Mouse (Mus musculus): ENCODE results near the gene Adgrv1. TPM values are rescaled to one million over a fixed set of nuclear protein-coding genes. Genes with fewer than 3 reads are reported as not detected.

Adgrv1 gene
- polyA plus RNA-seq, 1 experiment from 2014 or later = 54.5 TPM

- no peaks in the 10 kb centered on the region for H3K4me1 ChIP-seq (replicated peaks; ENCODE audit: control insufficient read depth, insufficient read depth, low read length)
- ATAC-seq (ENCODE audit: low FRiP score) (no peak), DNase-seq (ENCODE audit: low spot score) (no peak)
- H3K9me3 ChIP-seq (ENCODE audit: control insufficient read depth, low read length) = no peaks in the 10 kb centered on the region
- H3K27me3 ChIP-seq (ENCODE audit: control insufficient read depth, insufficient read depth, low read length) = no peaks in the 10 kb centered on the region
- WGBS = 84% methylated on average over 5 of the region's 5 CpGs
- H3K4me2 ChIP-seq (replicated peaks; ENCODE audit: low read depth, low read length) = no peak overlapping the region
- H3K9ac ChIP-seq (ENCODE audit: low read depth, low read length) = no peak overlapping the region
- H3K27ac ChIP-seq (ENCODE audit: low read depth, low read length) = no peak overlapping the region
- no peaks in the 10 kb centered on the region for H3K36me3 ChIP-seq (ENCODE audit: control insufficient read depth, insufficient read depth, low read length)
- H3K4me3 ChIP-seq (ENCODE audit: low read depth, low read length) = no peak overlapping the region
Measured at GRCm38 (mm10) chr13:81354587-81354986, 278.4 kb downstream of the Adgrv1 start.

GRCm38 (mm10) chr13:81352296-81352695 lies 280.7 kb downstream of the Adgrv1 start:
- H3K4me3 ChIP-seq (ENCODE audit: low read depth, low read length) = no peak overlapping the region
- H3K27ac ChIP-seq (ENCODE audit: low read depth, low read length) = no peak overlapping the region
- 0 out of 2 replicates have a peak, but pooled peaks cover 3% of the 10 kb centered on the region for H3K36me3 ChIP-seq (ENCODE audit: control insufficient read depth, insufficient read depth, low read length)
- no peaks in the 10 kb centered on the region for H3K9me3 ChIP-seq (ENCODE audit: control insufficient read depth, low read length)
- no peaks in the 10 kb centered on the region for H3K4me1 ChIP-seq (replicated peaks; ENCODE audit: control insufficient read depth, insufficient read depth, low read length)
- H3K9ac ChIP-seq (ENCODE audit: low read depth, low read length) = no peak overlapping the region
- H3K4me2 ChIP-seq (replicated peaks; ENCODE audit: low read depth, low read length) = no peak overlapping the region
- ATAC-seq (ENCODE audit: low FRiP score) = no peak
- DNase-seq (ENCODE audit: low spot score) = no peak
- H3K27me3 ChIP-seq (ENCODE audit: control insufficient read depth, insufficient read depth, low read length) = no peaks in the 10 kb centered on the region
- 86% methylated on average over 11 of the region's 11 CpGs for WGBS

- H3K36me3 ChIP-seq (ENCODE audit: control insufficient read depth, insufficient read depth, low read length) = 0 out of 2 replicates have a peak, but pooled peaks cover 3% of the 10 kb centered on the region
- ATAC-seq (ENCODE audit: low FRiP score) (0 out of 2 replicates have a peak, but pooled peaks have one; percentile 38), DNase-seq (ENCODE audit: low spot score) (peak; percentile 14)
- no peak overlapping the region for H3K9ac ChIP-seq (ENCODE audit: low read depth, low read length)
- WGBS = 60% methylated on average over 14 of the region's 14 CpGs
- H3K4me1 ChIP-seq (replicated peaks; ENCODE audit: control insufficient read depth, insufficient read depth, low read length) = no peaks in the 10 kb centered on the region
- no peaks in the 10 kb centered on the region for H3K9me3 ChIP-seq (ENCODE audit: control insufficient read depth, low read length)
- no peak overlapping the region for H3K27ac ChIP-seq (ENCODE audit: low read depth, low read length)
- no peak overlapping the region for H3K4me3 ChIP-seq (ENCODE audit: low read depth, low read length)
- H3K27me3 ChIP-seq (ENCODE audit: control insufficient read depth, insufficient read depth, low read length) = no peaks in the 10 kb centered on the region
- no peak overlapping the region for H3K4me2 ChIP-seq (replicated peaks; ENCODE audit: low read depth, low read length)
Measured at GRCm38 (mm10) chr13:81351462-81352155, 281.3 kb downstream of the Adgrv1 start.

GRCm38 (mm10) chr13:81347261-81347980 lies 285.5 kb downstream of the Adgrv1 start:
- no peak overlapping the region for H3K4me3 ChIP-seq (ENCODE audit: low read depth, low read length)
- no peak overlapping the region for H3K27ac ChIP-seq (ENCODE audit: low read depth, low read length)
- 0 out of 2 replicates have a peak, but pooled peaks cover 3% of the 10 kb centered on the region for H3K36me3 ChIP-seq (ENCODE audit: control insufficient read depth, insufficient read depth, low read length)
- no peak for ATAC-seq (ENCODE audit: low FRiP score)
- H3K4me2 ChIP-seq (replicated peaks; ENCODE audit: low read depth, low read length) = no peak overlapping the region
- H3K4me1 ChIP-seq (replicated peaks; ENCODE audit: control insufficient read depth, insufficient read depth, low read length) = no peaks in the 10 kb centered on the region
- 91% methylated on average over 15 of the region's 15 CpGs for WGBS
- H3K9me3 ChIP-seq (ENCODE audit: control insufficient read depth, low read length) = no peaks in the 10 kb centered on the region
- H3K27me3 ChIP-seq (ENCODE audit: control insufficient read depth, insufficient read depth, low read length) = no peaks in the 10 kb centered on the region
- no peak for DNase-seq (ENCODE audit: low spot score)
- H3K9ac ChIP-seq (ENCODE audit: low read depth, low read length) = no peak overlapping the region

- Histone ChIP-seq H3K27ac (ENCODE audit: low read depth, low read length) (no peak overlapping the region), H3K27me3 (ENCODE audit: control insufficient read depth, insufficient read depth, low read length) (no peaks in the 10 kb centered on the region), H3K9me3 (ENCODE audit: control insufficient read depth, low read length) (no peaks in the 10 kb centered on the region), H3K4me3 (ENCODE audit: low read depth, low read length) (no peak overlapping the region), H3K36me3 (ENCODE audit: control insufficient read depth, insufficient read depth, low read length) (0 out of 2 replicates have a peak, but pooled peaks cover 3% of the 10 kb centered on the region), H3K4me2 (replicated peaks; ENCODE audit: low read depth, low read length) (no peak overlapping the region), H3K9ac (ENCODE audit: low read depth, low read length) (no peak overlapping the region), H3K4me1 (replicated peaks; ENCODE audit: control insufficient read depth, insufficient read depth, low read length) (no peaks in the 10 kb centered on the region)
- no peak for DNase-seq (ENCODE audit: low spot score)
- ATAC-seq (ENCODE audit: low FRiP score) = no peak
- 82% methylated on average over 2 of the region's 2 CpGs for WGBS
Measured at GRCm38 (mm10) chr13:81342987-81343596, 289.9 kb downstream of the Adgrv1 start.

- 0 out of 2 replicates have a peak, but pooled peaks cover 3% of the 10 kb centered on the region for H3K36me3 ChIP-seq (ENCODE audit: control insufficient read depth, insufficient read depth, low read length)
- H3K9me3 ChIP-seq (ENCODE audit: control insufficient read depth, low read length) = no peaks in the 10 kb centered on the region
- H3K4me2 ChIP-seq (replicated peaks; ENCODE audit: low read depth, low read length) = no peak overlapping the region
- no peak for DNase-seq (ENCODE audit: low spot score)
- H3K4me1 ChIP-seq (replicated peaks; ENCODE audit: control insufficient read depth, insufficient read depth, low read length) = no peaks in the 10 kb centered on the region
- no peaks in the 10 kb centered on the region for H3K27me3 ChIP-seq (ENCODE audit: control insufficient read depth, insufficient read depth, low read length)
- H3K9ac ChIP-seq (ENCODE audit: low read depth, low read length) = no peak overlapping the region
- no peak overlapping the region for H3K27ac ChIP-seq (ENCODE audit: low read depth, low read length)
- no peak for ATAC-seq (ENCODE audit: low FRiP score)
- H3K4me3 ChIP-seq (ENCODE audit: low read depth, low read length) = no peak overlapping the region
- 82% methylated on average over 1 of the region's 1 CpGs for WGBS
Measured at GRCm38 (mm10) chr13:81335241-81335640, 297.7 kb downstream of the Adgrv1 start.

GRCm38 (mm10) chr13:81332018-81332417 lies 300.9 kb downstream of the Adgrv1 start:
- ATAC-seq (ENCODE audit: low FRiP score) (0 out of 2 replicates have a peak, but pooled peaks have one; percentile 43), DNase-seq (ENCODE audit: low spot score) (no peak)
- Histone ChIP-seq H3K36me3 (ENCODE audit: control insufficient read depth, insufficient read depth, low read length) (0 out of 2 replicates have a peak, but pooled peaks cover 3% of the 10 kb centered on the region), H3K9ac (ENCODE audit: low read depth, low read length) (no peak overlapping the region), H3K4me1 (replicated peaks; ENCODE audit: control insufficient read depth, insufficient read depth, low read length) (no peaks in the 10 kb centered on the region), H3K4me2 (replicated peaks; ENCODE audit: low read depth, low read length) (no peak overlapping the region), H3K4me3 (ENCODE audit: low read depth, low read length) (no peak overlapping the region), H3K9me3 (ENCODE audit: control insufficient read depth, low read length) (no peaks in the 10 kb centered on the region), H3K27ac (ENCODE audit: low read depth, low read length) (no peak overlapping the region), H3K27me3 (ENCODE audit: control insufficient read depth, insufficient read depth, low read length) (no peaks in the 10 kb centered on the region)
- 43% methylated on average over 3 of the region's 3 CpGs for WGBS

GRCm38 (mm10) chr13:81329762-81330161 lies 303.2 kb downstream of the Adgrv1 start:
- no peaks in the 10 kb centered on the region for H3K9me3 ChIP-seq (ENCODE audit: control insufficient read depth, low read length)
- H3K4me2 ChIP-seq (replicated peaks; ENCODE audit: low read depth, low read length) = no peak overlapping the region
- no peaks in the 10 kb centered on the region for H3K27me3 ChIP-seq (ENCODE audit: control insufficient read depth, insufficient read depth, low read length)
- DNase-seq (ENCODE audit: low spot score) (no peak), ATAC-seq (ENCODE audit: low FRiP score) (no peak)
- H3K9ac ChIP-seq (ENCODE audit: low read depth, low read length) = no peak overlapping the region
- H3K4me1 ChIP-seq (replicated peaks; ENCODE audit: control insufficient read depth, insufficient read depth, low read length) = no peaks in the 10 kb centered on the region
- 0 out of 2 replicates have a peak, but pooled peaks cover 3% of the 10 kb centered on the region for H3K36me3 ChIP-seq (ENCODE audit: control insufficient read depth, insufficient read depth, low read length)
- no peak overlapping the region for H3K27ac ChIP-seq (ENCODE audit: low read depth, low read length)
- 85% methylated on average over 5 of the region's 5 CpGs for WGBS
- H3K4me3 ChIP-seq (ENCODE audit: low read depth, low read length) = no peak overlapping the region

Data from hindbrain, embryonic 11.5 days (tissue).